Mouse (Mus musculus): ENCODE measurements around the gene Socs3.

The Socs3 gene

GRCm38 (mm10) chr11:117924466-117924865, 45.4 kb downstream of the Socs3 start:
- no peak for DNase-seq (ENCODE audit: low read depth, low spot score)

GRCm38 (mm10) chr11:117923279-117923678, 46.6 kb downstream of the Socs3 start:
- no peak for DNase-seq (ENCODE audit: low read depth, low spot score)

GRCm38 (mm10) chr11:117919211-117919610, 50.6 kb downstream of the Socs3 start:
- no peak for DNase-seq (ENCODE audit: low read depth, low spot score)

GRCm38 (mm10) chr11:117918541-117918940, 51.3 kb downstream of the Socs3 start:
- DNase-seq (ENCODE audit: low read depth, low spot score), result no peak

Data from telencephalon, adult 2 months (tissue).